Mouse (Mus musculus) embryonic facial prominence, embryonic 11.5 days (tissue): Measurements from ENCODE around the gene Spsb2. TPM values are rescaled to one million over a fixed set of nuclear protein-coding genes. Genes with fewer than 3 reads are reported as not detected.

Experiments
- ATAC-seq: fragments of 200-750 bp; cut with Nextera tagmentation; replicated peaks from 2 replicates; pipeline ENCODE4 v1.8.0; 2017; ENCODE audit warnings: low read depth; ENCODE audit not compliant: insufficient number of reproducible peaks, low FRiP score, low TSS enrichment
- DNase-seq: peaks from one replicate; pipeline ENCODE4 v3.0.0-alpha.2; 2015; ENCODE audit warnings: low spot score
- H3K27ac ChIP-seq: fragments of 300-500 bp; sonication (generic); replicated peaks from 2 replicates; pipeline ENCODE4 v1.5.1; 2014; ENCODE audit warnings: mild to moderate bottlenecking, low read depth, low read length, control low read depth
- H3K27me3 ChIP-seq: fragments of 300-500 bp; sonication (generic); 2 replicates; pipeline ENCODE4 v1.6.1; 2014; ENCODE audit warnings: mild to moderate bottlenecking, low read length, moderate library complexity, mixed read lengths; ENCODE audit not compliant: control insufficient read depth, insufficient read depth
- H3K36me3 ChIP-seq: fragments of 300-500 bp; sonication (generic); replicated peaks from 2 replicates; pipeline ENCODE4 v1.6.1; 2014; ENCODE audit warnings: low read depth, mild to moderate bottlenecking, low read length, moderate library complexity, mixed read lengths; ENCODE audit not compliant: control insufficient read depth, insufficient read depth
- H3K4me1 ChIP-seq: fragments of 300-500 bp; sonication (generic); 2 replicates; pipeline ENCODE4 v1.6.1; 2014; ENCODE audit warnings: low read length, mixed read lengths; ENCODE audit not compliant: control insufficient read depth, insufficient read depth
- H3K4me2 ChIP-seq: fragments of 300-500 bp; sonication (generic); 2 replicates; pipeline ENCODE4 v1.6.1; 2014; ENCODE audit warnings: low read depth, mild to moderate bottlenecking, control low read depth, low read length, moderate library complexity
- H3K4me3 ChIP-seq: fragments of 300-500 bp; sonication (generic); 2 replicates; pipeline ENCODE4 v1.5.1; 2014; ENCODE audit warnings: low read depth, low read length, control low read depth
- H3K9ac ChIP-seq: fragments of 300-500 bp; sonication (generic); replicated peaks from 2 replicates; pipeline ENCODE4 v1.6.1; 2014; ENCODE audit warnings: mild to moderate bottlenecking, control low read depth, low read length
- H3K9me3 ChIP-seq: fragments of 300-500 bp; sonication (generic); replicated peaks from 2 replicates; pipeline ENCODE4 v1.6.1; 2016; ENCODE audit warnings: mild to moderate bottlenecking, low read length, inconsistent platforms, mixed read lengths; ENCODE audit not compliant: control insufficient read depth
- WGBS: fragments of 180-500 bp; shearing (Covaris S2); extraction: QIAGEN DNeasy Blood & Tissue Kit; methylation state at CpG from one replicate; pipeline ENCODE4 v1.1.7; 2014; 5-methylcytosine and 5-hydroxymethylcytosine counted together
- polyA plus RNA-seq: library from polyadenylated mRNA; unstranded; fragments of >200 nt; fragmentation: Nextera tagmentation; extraction: Ambion mirVana; gene quantifications from 2 replicates; pipeline ENCODE4 v1.2.1, GENCODE M21; 2014

Spsb2 gene
- polyA plus RNA-seq, 1 experiment from 2014 or later: 4.7 TPM

DNA sequence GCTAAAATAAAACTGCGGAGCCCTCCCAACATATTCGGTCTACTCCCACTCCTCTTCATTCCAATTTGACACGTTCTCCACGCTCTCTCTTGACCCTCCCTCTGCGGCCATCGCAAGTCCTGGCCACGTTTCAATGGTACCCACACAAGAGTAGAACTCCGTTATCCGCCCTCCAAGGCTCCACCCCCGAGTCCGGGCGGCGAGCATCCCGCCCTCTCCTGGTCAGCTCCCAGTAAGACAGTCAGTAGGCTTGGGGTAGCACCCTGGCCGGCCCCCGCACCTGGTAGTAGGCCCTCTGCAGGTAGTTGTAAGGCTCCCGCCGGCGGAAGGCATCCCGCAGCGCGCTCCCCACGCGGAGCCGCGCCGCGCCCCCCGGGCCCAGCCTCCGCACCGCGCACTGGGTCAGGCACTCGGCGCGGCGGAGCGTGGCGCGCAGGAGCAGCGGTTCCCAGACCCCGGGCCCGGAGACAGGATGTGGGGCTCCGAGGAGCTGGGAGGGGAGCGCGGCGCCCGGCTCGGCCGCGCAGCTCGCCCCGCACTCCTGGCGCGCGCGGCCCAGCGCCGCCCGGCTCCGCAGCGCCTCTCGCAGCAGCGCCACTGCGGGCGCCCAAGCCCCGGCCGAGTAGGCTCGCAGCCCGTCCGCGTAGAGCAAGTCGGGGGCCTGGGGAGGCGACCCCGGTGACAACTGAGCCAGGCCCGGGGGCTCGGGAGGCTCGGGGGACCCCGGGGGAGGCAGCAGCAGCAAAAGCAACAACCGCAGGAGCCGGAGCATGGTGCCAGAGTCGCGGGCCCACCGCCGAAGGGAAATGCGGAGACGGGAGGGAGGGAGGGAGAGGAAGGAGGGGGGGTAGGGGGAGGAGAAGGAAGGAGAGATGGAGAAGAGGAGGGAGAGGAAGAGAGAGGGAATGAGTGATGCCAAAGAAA is 48.7 kb downstream of the Spsb2 start, which contains the start of gene P3h3:
P3h3 (minus strand) TSS at position 837 of the 924 bp plus-strand sequence.
- Histone ChIP-seq H3K9me3 (no peaks in the 10 kb centered on the region), H3K4me2 (peak within 1 kb of the TSS; percentile 79), H3K27me3 (no peaks in the 10 kb centered on the region), H3K4me3 (peak within 1 kb of the TSS; percentile 82), H3K36me3 (no peaks in the 10 kb centered on the region; the same call in none of the 2 replicates), H3K9ac (peak within 1 kb of the TSS; percentile 97), H3K27ac (peak within 1 kb of the TSS; percentile 95), H3K4me1 (peaks cover 8% of the 10 kb centered on the region)
- under 1% methylated on average over 73 of the region's 86 CpGs for WGBS
- peak; percentile 93 for DNase-seq
- ATAC-seq: peak; percentile 78

DNA sequence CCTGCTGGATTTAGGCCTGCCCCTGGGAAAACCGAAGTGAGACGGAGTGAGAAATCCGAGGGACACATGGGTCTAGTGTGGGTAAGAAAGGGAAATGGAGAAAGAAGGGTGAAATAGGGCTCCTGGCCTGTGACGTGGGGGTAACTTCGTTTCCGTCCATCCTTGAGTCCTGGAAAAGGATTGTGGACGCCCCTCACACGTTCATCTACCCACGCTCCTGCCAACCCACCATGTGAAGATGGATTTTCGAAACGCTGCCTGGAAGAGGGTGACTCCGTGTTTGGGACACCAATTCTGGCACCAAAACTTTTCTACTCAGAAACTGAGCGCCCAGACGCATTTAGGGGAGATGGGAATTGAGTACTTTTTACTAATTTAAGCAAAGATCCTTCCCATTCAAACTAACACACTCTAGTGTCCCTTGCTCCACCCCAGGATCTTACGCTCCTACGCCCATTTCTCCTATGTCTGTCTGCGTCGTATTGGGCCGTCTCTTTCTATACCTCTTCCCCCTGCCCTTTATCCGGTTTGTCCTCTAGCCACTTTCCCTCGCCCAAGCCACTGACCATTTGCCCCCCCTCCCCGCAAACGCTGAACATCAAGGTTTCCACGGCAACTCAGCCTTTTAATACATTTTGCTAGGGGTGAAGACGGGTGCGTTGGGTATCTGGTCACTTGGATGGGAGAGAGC is 49.5 kb downstream of the Spsb2 start:
- peak overlapping the region; percentile 95 for H3K27ac ChIP-seq
- H3K9me3 ChIP-seq: no peaks in the 10 kb centered on the region
- 23% methylated on average over 26 of the region's 26 CpGs for WGBS
- peak overlapping the region; percentile 97 for H3K9ac ChIP-seq
- no peak for ATAC-seq
- peak overlapping the region; percentile 82 for H3K4me3 ChIP-seq
- peaks cover 11% of the 10 kb centered on the region for H3K4me1 ChIP-seq
- H3K36me3 ChIP-seq: no peaks in the 10 kb centered on the region; the same call in none of the 2 replicates
- H3K4me2 ChIP-seq: peak overlapping the region; percentile 79
- H3K27me3 ChIP-seq: no peaks in the 10 kb centered on the region; the same call in 1 of the 2 replicates
- no peak for DNase-seq

DNA sequence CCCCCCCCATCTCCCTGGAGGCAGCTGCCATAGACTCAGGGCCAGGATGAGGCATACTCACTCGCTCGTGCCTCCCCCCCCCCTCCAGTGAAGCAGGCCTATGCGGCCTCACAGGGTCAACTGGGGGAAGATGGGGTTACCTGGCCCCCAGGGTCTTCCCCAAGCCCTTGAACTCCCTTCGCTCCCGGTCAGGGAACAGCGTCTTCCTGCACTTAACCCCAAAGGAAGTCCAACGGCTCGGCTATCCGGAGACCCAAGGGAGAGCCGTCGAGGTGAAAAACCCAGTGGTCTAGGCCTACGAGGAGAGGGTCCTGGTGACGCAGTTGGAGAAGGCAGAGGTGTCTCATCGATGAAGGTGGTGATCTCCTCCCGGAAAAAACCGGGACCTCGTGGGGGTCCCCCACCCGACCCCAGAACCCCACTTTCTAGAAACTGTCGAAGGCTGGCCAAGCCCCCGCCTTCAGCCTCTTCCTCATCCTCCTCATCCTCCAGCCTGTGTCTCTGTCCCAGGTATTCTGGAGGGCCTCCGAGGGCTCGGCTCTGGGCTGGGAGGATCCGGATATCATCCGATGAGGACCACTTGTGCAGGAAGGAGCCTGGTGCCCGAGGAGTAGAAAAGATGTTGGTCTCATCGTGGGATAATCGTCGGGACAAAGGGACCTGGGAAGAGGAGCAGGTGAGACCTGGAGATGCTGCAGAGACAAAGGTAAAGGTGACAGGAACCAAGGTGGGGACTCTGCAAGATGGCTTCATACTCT is 50.3 kb downstream of the Spsb2 start:
- Histone ChIP-seq H3K9ac (no peak overlapping the region), H3K36me3 (no peaks in the 10 kb centered on the region; the same call in none of the 2 replicates), H3K4me2 (no peak overlapping the region), H3K4me3 (no peak overlapping the region), H3K4me1 (peaks cover 15% of the 10 kb centered on the region), H3K27me3 (no peaks in the 10 kb centered on the region; the same call in 1 of the 2 replicates), H3K27ac (no peak overlapping the region), H3K9me3 (no peaks in the 10 kb centered on the region)
- ATAC-seq (no peak), DNase-seq (no peak)
- 75% methylated on average over 26 of the region's 28 CpGs for WGBS

GRCm38 (mm10) chr6:124859725-124860124 is 51.3 kb downstream of the Spsb2 start:
- WGBS: 13% methylated on average over 12 of the region's 12 CpGs
- Histone ChIP-seq H3K36me3 (no peaks in the 10 kb centered on the region; the same call in 1 of the 2 replicates), H3K9ac (no peak overlapping the region), H3K4me2 (no peak overlapping the region), H3K27me3 (no peaks in the 10 kb centered on the region; the same call in 1 of the 2 replicates), H3K4me3 (no peak overlapping the region), H3K9me3 (no peaks in the 10 kb centered on the region), H3K27ac (no peak overlapping the region), H3K4me1 (peaks cover 15% of the 10 kb centered on the region)
- ATAC-seq (no peak), DNase-seq (peak; percentile 87)

Other genes with a start within 250 kb of the Spsb2 start
- not detected in 2 replicates for gene C1rb, start 238.4 kb upstream of the Spsb2 start, polyA plus RNA-seq
- not detected in 2 replicates for gene C1s2, start 172.6 kb upstream of the Spsb2 start, polyA plus RNA-seq
- 33.4 and 43.6 TPM in 2 replicates for gene Lpcat3, start 145.6 kb upstream of the Spsb2 start, polyA plus RNA-seq
- 251 and 254 TPM in 2 replicates for gene Emg1, start 96.5 kb upstream of the Spsb2 start, polyA plus RNA-seq
- 371 and 375 TPM in 2 replicates for gene Phb2, start 96.3 kb upstream of the Spsb2 start, polyA plus RNA-seq
- 6.0 and 11.2 TPM in 2 replicates for gene Ptpn6, start 69.9 kb upstream of the Spsb2 start, polyA plus RNA-seq
- gene Grcc10, start 67.3 kb upstream of the Spsb2 start, polyA plus RNA-seq: 518 and 553 TPM in 2 replicates
- not detected in 2 replicates for gene Gm45234, start 52.6 kb upstream of the Spsb2 start, polyA plus RNA-seq
- 9.0 and 9.6 TPM in 2 replicates for gene Atn1, start 52.1 kb upstream of the Spsb2 start, polyA plus RNA-seq
- gene Eno2, start 39.0 kb upstream of the Spsb2 start, polyA plus RNA-seq: 4.3 and 4.5 TPM in 2 replicates
- gene Lrrc23, start 28.9 kb upstream of the Spsb2 start, polyA plus RNA-seq: 0.29 and 0.97 TPM in 2 replicates
- 721 and 787 TPM in 2 replicates for gene Tpi1, start 5.6 kb downstream of the Spsb2 start, polyA plus RNA-seq
- 128 and 133 TPM in 2 replicates for gene Usp5, start 20.8 kb downstream of the Spsb2 start, polyA plus RNA-seq
- gene Cdca3, start 20.9 kb downstream of the Spsb2 start, polyA plus RNA-seq: 210 and 212 TPM in 2 replicates
- gene Gnb3, start 31.6 kb downstream of the Spsb2 start, polyA plus RNA-seq: 0.27 and 0.56 TPM in 2 replicates
- 14.7 and 18.5 TPM in 2 replicates for gene P3h3, start 49.1 kb downstream of the Spsb2 start, polyA plus RNA-seq
- 0.59 and 0.72 TPM in 2 replicates for gene Gpr162, start 55.3 kb downstream of the Spsb2 start, polyA plus RNA-seq
- not detected in 2 replicates for gene Cd4, start 79.6 kb downstream of the Spsb2 start, polyA plus RNA-seq
- gene Lag3, start 103.0 kb downstream of the Spsb2 start, polyA plus RNA-seq: 1.7 and 1.8 TPM in 2 replicates
- gene Ptms, start 111.4 kb downstream of the Spsb2 start, polyA plus RNA-seq: 184 and 213 TPM in 2 replicates
- 391 and 402 TPM in 2 replicates for gene Mlf2, start 122.7 kb downstream of the Spsb2 start, polyA plus RNA-seq
- 118 and 125 TPM in 2 replicates for gene Cops7a, start 156.9 kb downstream of the Spsb2 start, polyA plus RNA-seq
- 1.1 and 1.9 TPM in 2 replicates for gene Pianp, start 188.0 kb downstream of the Spsb2 start, polyA plus RNA-seq
- gene Zfp384, start 200.5 kb downstream of the Spsb2 start, polyA plus RNA-seq: 7.7 and 10.6 TPM in 2 replicates
- 141 and 145 TPM in 2 replicates for gene Ing4, start 231.1 kb downstream of the Spsb2 start, polyA plus RNA-seq
- gene Acrbp, start 241.0 kb downstream of the Spsb2 start, polyA plus RNA-seq: 10.0 and 12.5 TPM in 2 replicates